Mouse (Mus musculus) neural tube, embryonic 14.5 days (tissue): ENCODE measurements around the gene Gm49394. TPM values are rescaled to one million over a fixed set of nuclear protein-coding genes. Genes with fewer than 3 reads are reported as not detected.

Source experiments
- ATAC-seq: fragments of 200-750 bp; cut with Nextera tagmentation; 2 replicates; pipeline ENCODE4 v1.8.0; 2017; ENCODE audit warnings: low read depth, mild to moderate bottlenecking, moderate TSS enrichment, moderate library complexity
- H3K27ac ChIP-seq: fragments of 300-500 bp; sonication (generic); 2 replicates; pipeline ENCODE4 v1.5.1; 2014; ENCODE audit warnings: low read depth, mild to moderate bottlenecking, control low read depth, low read length, moderate library complexity, mixed read lengths
- H3K27me3 ChIP-seq: fragments of 300-500 bp; sonication (generic); 2 replicates; pipeline ENCODE4 v1.6.1; 2014; ENCODE audit warnings: low read length; ENCODE audit not compliant: control insufficient read depth, insufficient read depth
- H3K36me3 ChIP-seq: fragments of 300-500 bp; sonication (generic); 2 replicates; pipeline ENCODE4 v1.6.1; 2014; ENCODE audit warnings: low read length, mixed read lengths; ENCODE audit not compliant: control insufficient read depth, insufficient read depth
- H3K4me1 ChIP-seq: fragments of 300-500 bp; sonication (generic); 2 replicates; pipeline ENCODE4 v1.6.1; 2014; ENCODE audit warnings: low read length; ENCODE audit not compliant: control insufficient read depth, insufficient read depth
- H3K4me2 ChIP-seq: fragments of 300-500 bp; sonication (generic); 2 replicates; pipeline ENCODE4 v1.6.1; 2014; ENCODE audit warnings: mild to moderate bottlenecking, low read depth, low read length, control low read depth
- H3K4me3 ChIP-seq: fragments of 300-500 bp; sonication (generic); 2 replicates; pipeline ENCODE4 v1.5.1; 2014; ENCODE audit warnings: low read depth, low read length, control low read depth, mixed read lengths
- H3K9ac ChIP-seq: fragments of 300-500 bp; sonication (generic); replicated peaks from 2 replicates; pipeline ENCODE4 v1.6.1; 2014; ENCODE audit warnings: low read depth, mild to moderate bottlenecking, control low read depth, low read length, mixed read lengths
- H3K9me3 ChIP-seq: fragments of 300-500 bp; sonication (generic); 2 replicates; pipeline ENCODE4 v1.6.1; 2016; ENCODE audit warnings: low read length; ENCODE audit not compliant: control insufficient read depth
- WGBS: fragments of 180-500 bp; shearing (Covaris S2); extraction: QIAGEN DNeasy Blood & Tissue Kit; methylation state at CpG from one replicate; pipeline ENCODE4 v1.1.7; 2014; 5-methylcytosine and 5-hydroxymethylcytosine counted together
- polyA plus RNA-seq: library from polyadenylated mRNA; unstranded; fragments of >200 nt; fragmentation: Nextera tagmentation; extraction: Ambion mirVana; gene quantifications from 2 replicates; pipeline ENCODE4 v1.2.1, GENCODE M21; 2014

Gm49394 gene
- polyA plus RNA-seq, 1 experiment from 2014 or later = not detected

DNA sequence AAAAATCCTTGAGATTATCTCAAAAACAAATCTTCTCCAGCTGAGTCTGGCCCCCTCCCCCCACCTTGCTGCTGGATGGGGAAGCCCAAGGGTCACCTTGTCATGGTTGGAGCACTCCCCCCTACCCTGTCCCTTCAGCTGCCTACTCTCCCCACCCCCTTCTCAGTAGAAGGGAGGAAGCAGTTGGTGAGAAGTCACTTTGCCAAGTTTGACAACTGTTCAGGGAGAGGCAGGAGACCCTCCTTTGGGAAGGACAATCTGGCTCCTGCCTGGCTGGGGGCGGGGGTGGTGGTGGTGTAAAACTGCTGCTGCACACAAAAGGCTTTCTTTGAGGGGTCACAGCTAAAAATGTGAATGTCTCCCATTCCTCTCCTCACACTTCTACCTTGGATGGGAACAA is 1.4 kb downstream of the Gm49394 start:
- 89% methylated on average over 1 of the region's 1 CpGs for WGBS
- no peak for ATAC-seq
- no peaks in the 10 kb centered on the region for H3K9me3 ChIP-seq

DNA sequence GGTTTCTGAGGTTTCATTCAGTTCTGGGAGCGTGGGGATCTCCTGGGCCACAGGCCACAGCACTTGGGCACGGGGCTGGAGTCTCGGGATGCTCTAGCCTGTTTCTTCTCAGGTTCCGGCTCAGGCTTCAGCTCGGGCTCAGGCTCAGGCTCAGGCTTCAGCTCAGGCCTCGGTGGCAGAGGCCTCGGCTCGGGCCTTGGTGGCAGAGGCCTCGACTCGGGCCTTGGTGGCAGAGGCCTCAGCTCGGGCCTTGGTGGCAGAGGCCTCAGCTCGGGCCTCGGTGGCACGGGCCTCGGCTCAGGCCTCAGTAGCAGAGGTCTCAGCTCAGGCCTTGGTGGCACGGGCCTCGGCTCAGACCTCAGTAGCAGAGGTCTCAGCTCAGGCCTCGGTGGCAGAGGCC is 2.2 kb downstream of the Gm49394 start:
- no peaks in the 10 kb centered on the region for H3K9me3 ChIP-seq
- WGBS = 96% methylated on average over 18 of the region's 18 CpGs
- no peak overlapping the region for H3K27ac ChIP-seq
- H3K4me1 ChIP-seq = peaks cover 4% of the 10 kb centered on the region; the same call in 1 of the 2 replicates
- H3K4me2 ChIP-seq = no peak overlapping the region
- no peak for ATAC-seq
- H3K27me3 ChIP-seq = peaks cover 29% of the 10 kb centered on the region
- H3K36me3 ChIP-seq = no peaks in the 10 kb centered on the region
- H3K4me3 ChIP-seq = no peak overlapping the region
- H3K9ac ChIP-seq = no peak overlapping the region

More for the DNA sequence above, 1.4 kb downstream of the Gm49394 start:
- no peak overlapping the region for H3K9ac ChIP-seq
- H3K27me3 ChIP-seq = peaks cover 21% of the 10 kb centered on the region
- H3K36me3 ChIP-seq = no peaks in the 10 kb centered on the region
- no peak overlapping the region for H3K27ac ChIP-seq
- H3K4me2 ChIP-seq = no peak overlapping the region
- peaks cover 4% of the 10 kb centered on the region; the same call in 1 of the 2 replicates for H3K4me1 ChIP-seq
- H3K4me3 ChIP-seq = no peak overlapping the region

DNA sequence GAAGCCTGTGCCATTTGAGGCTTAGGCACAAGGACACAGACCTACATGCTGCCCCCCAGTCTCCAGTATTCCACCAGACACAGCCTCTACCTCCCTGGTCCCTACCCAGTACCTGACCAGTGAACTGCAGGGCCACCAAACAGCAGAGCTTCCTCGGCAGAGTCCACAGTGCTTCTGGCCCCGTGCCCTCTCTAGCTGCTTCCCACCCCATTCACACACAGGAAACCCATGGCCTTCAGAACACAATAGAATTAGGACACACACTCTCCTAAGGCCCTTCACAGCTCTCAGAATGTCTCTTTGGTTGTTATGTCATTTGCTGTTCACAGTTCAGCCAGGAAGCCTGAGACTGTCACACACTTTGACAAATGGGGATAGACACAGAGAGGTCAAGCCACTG is 3.1 kb downstream of the Gm49394 start, which contains the start of gene Igf2:
Igf2 (minus strand) TSS at position 158 of the 400 bp plus-strand sequence.
- H3K27ac ChIP-seq = no peak within 1 kb of the TSS
- peaks cover 4% of the 10 kb centered on the region; the same call in 1 of the 2 replicates for H3K4me1 ChIP-seq
- no peak for ATAC-seq
- no peak within 1 kb of the TSS for H3K9ac ChIP-seq
- 83% methylated on average over 2 of the region's 2 CpGs for WGBS
- peaks cover 33% of the 10 kb centered on the region for H3K27me3 ChIP-seq
- no peak within 1 kb of the TSS for H3K4me3 ChIP-seq
- H3K4me2 ChIP-seq = no peak within 1 kb of the TSS
- H3K36me3 ChIP-seq = no peaks in the 10 kb centered on the region
- no peaks in the 10 kb centered on the region for H3K9me3 ChIP-seq

DNA sequence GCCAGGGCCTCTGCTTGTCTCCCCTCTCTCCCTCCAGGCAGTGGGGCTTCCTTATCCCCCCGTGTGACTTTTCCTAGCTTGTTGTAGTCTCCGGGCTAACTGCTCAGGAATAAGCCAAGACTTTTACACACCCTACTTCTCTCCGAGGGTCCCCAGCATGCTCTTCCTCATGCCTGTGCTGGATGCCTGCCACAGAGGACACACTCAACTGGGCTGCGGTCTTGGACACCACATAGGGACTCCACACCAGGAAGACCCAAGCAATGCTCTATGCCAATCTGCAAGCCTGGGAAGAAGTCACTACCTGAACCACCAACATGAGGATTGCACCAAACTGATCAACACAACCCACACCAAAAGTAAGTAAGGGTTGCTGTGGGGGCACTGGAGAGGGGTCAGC is 3.6 kb downstream of the Gm49394 start:
- no peaks in the 10 kb centered on the region for H3K9me3 ChIP-seq
- 77% methylated on average over 4 of the region's 4 CpGs for WGBS
- no peaks in the 10 kb centered on the region for H3K36me3 ChIP-seq
- no peak overlapping the region for H3K4me2 ChIP-seq
- H3K27me3 ChIP-seq = peaks cover 33% of the 10 kb centered on the region
- ATAC-seq = no peak
- no peak overlapping the region for H3K9ac ChIP-seq
- no peak overlapping the region for H3K27ac ChIP-seq
- H3K4me1 ChIP-seq = peaks cover 4% of the 10 kb centered on the region; the same call in 1 of the 2 replicates
- no peak overlapping the region for H3K4me3 ChIP-seq

DNA sequence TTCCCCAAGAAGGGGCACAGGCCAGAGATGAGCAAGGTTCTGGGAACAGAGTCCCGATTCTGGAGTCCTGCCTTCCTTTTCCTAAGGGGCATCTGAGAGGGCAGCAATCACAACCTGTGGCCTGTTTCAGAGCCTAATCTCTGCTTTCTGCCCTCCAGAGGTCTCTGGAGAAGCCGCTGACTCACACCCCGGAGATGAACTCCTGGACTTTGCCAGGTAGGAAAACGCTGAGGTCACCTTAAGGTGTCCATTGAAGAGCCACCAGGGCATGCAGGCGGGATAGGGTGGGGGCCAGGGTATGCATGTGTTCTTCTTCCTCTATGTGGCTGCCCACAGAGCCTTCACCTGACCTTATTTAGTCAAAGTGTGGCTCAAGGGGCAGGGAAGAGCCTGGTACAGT is 4.4 kb downstream of the Gm49394 start:
- H3K4me3 ChIP-seq = no peak overlapping the region
- H3K9me3 ChIP-seq = no peaks in the 10 kb centered on the region
- peaks cover 7% of the 10 kb centered on the region; the same call in 1 of the 2 replicates for H3K4me1 ChIP-seq
- no peak overlapping the region for H3K27ac ChIP-seq
- ATAC-seq = no peak
- H3K27me3 ChIP-seq = peaks cover 40% of the 10 kb centered on the region
- no peak overlapping the region for H3K4me2 ChIP-seq
- WGBS = 56% methylated on average over 5 of the region's 5 CpGs
- no peak overlapping the region for H3K9ac ChIP-seq
- no peaks in the 10 kb centered on the region for H3K36me3 ChIP-seq

DNA sequence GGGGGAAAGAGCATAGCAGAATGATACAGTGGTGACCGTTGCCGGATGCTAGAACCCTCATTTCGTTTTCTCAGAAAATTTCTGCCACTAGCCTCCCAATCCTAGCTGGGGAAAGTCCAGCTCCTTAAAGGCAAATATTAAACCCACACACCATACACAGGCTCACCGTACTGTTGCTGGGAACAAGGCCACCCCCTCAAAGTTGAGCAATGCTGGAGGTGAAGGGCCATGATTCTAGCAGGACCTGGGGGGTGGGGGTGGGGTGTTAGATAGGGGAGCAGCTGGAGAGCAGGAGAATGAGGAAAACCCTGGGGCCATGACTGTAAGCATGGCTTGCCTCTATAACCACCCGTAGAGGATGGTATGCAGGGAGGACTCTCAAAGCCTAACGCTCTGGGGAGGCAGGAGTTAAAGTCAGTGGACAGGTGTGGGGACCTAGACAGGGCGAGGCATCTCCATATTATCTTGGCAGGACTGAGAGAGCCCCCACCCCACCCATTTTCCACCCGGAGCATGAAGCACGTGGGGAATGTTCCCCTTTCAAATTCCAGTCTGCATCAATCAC is 5.2 kb downstream of the Gm49394 start:
- H3K4me1 ChIP-seq = peaks cover 10% of the 10 kb centered on the region; the same call in 1 of the 2 replicates
- H3K9ac ChIP-seq = no peak overlapping the region
- no peaks in the 10 kb centered on the region for H3K9me3 ChIP-seq
- peaks cover 48% of the 10 kb centered on the region for H3K27me3 ChIP-seq
- no peak overlapping the region for H3K4me3 ChIP-seq
- ATAC-seq = no peak; the same call in 1 of the 2 replicates
- no peak overlapping the region for H3K4me2 ChIP-seq
- H3K36me3 ChIP-seq = no peaks in the 10 kb centered on the region
- 7% methylated on average over 9 of the region's 9 CpGs for WGBS
- H3K27ac ChIP-seq = no peak overlapping the region

DNA sequence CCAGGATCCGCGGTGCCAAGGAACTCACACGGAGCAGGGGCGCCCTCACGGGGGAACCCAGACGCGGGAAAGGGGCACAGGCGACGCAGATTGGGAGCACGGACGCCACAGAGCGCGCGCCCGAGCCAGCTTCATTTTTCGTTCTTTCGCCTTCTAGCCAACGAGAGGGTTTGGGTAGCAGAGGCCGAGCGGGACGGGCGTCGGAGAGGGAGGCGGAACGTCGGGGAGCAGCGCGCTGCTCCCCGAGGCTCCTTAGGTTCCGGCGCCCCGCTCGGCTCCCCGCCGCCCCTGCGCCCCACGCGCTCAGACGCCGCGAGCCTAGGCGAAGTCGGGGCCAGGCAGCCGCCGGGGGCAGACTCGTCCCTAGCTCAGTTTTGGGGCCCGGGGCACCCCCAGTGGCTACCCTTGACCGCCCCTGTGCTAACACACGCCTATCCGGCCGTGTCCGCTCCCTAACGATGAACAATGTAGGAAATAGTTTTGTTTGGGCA is 5.8 kb downstream of the Gm49394 start:
- Histone ChIP-seq H3K4me2 (peak overlapping the region; percentile 29; the same call in 1 of the 2 replicates), H3K4me3 (no peak overlapping the region), H3K4me1 (peaks cover 12% of the 10 kb centered on the region; the same call in 1 of the 2 replicates), H3K36me3 (no peaks in the 10 kb centered on the region), H3K27ac (no peak overlapping the region), H3K9ac (peak overlapping the region; percentile 21; the same call in 1 of the 2 replicates), H3K27me3 (peaks cover 50% of the 10 kb centered on the region), H3K9me3 (no peaks in the 10 kb centered on the region)
- WGBS = under 1% methylated on average over 51 of the region's 53 CpGs
- no peak for ATAC-seq

DNA sequence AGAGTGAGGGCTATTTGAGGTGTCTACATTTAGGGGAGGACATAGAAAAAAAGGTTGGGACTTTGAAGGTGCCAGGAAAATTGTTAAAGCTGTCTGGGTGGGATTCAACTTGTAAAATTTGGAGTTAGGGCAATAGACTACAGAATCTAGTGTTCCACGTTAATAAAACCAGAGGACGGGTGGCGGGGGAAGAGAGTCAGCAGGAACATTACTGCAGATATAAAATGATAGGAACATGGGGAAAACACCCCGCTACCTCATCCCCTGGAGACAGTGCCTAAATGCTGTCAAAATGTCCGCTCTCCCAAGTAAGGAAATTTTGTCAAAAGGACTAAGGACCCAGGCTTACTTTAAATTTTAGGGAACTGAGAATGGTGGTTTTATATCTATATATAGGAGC is 6.6 kb downstream of the Gm49394 start:
- H3K27ac ChIP-seq = no peak overlapping the region

DNA sequence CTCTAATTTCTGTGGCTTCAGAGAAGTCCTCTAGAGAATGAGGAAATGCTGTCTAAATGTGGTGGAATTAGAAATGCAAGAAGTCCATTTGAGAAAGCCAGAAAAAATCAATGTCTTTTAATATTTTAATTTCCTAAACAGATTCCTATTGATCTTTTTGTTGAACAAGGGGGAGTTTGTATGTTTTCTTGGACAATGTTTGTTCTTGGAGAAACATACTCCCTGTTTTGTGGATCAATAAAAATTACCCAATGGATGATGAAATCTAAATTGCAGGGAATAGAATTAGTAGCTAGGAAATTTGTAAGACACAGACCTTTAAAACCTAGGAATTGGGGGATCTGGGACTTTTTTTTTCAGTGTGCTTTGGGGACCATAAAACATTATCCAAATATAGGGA is 7.9 kb downstream of the Gm49394 start:
- Histone ChIP-seq H3K4me2 (no peak overlapping the region), H3K9ac (no peak overlapping the region), H3K4me1 (peaks cover 15% of the 10 kb centered on the region; the same call in 1 of the 2 replicates), H3K27me3 (peaks cover 64% of the 10 kb centered on the region), H3K9me3 (no peaks in the 10 kb centered on the region), H3K27ac (no peak overlapping the region), H3K36me3 (no peaks in the 10 kb centered on the region), H3K4me3 (no peak overlapping the region)
- no peak for ATAC-seq

More for the DNA sequence above, 6.6 kb downstream of the Gm49394 start:
- WGBS = 6% methylated on average over 5 of the region's 5 CpGs
- H3K36me3 ChIP-seq = no peaks in the 10 kb centered on the region
- H3K4me1 ChIP-seq = peaks cover 15% of the 10 kb centered on the region; the same call in 1 of the 2 replicates
- no peaks in the 10 kb centered on the region for H3K9me3 ChIP-seq
- no peak for ATAC-seq
- peaks cover 55% of the 10 kb centered on the region for H3K27me3 ChIP-seq
- H3K4me2 ChIP-seq = no peak overlapping the region
- H3K4me3 ChIP-seq = no peak overlapping the region
- no peak overlapping the region for H3K9ac ChIP-seq
